Mouse (Mus musculus) layer of hippocampus, postnatal 25 days (tissue): Measurements from ENCODE around the gene Cstb. TPM values are rescaled to one million over a fixed set of nuclear protein-coding genes. Genes with fewer than 3 reads are reported as not detected.

Experiments
- DNase-seq, 2 experiments: peaks; one replicate each; pipeline ENCODE4 v3.0.0; 2022; ENCODE audit warnings: mixed read lengths in 2 of 2, low spot score in 1 of 2; ENCODE audit errors: extremely low spot score in 1 of 2
- microRNA-seq, 2 experiments: library from miRNA; unstranded; fragments of <30 nt; microRNA quantifications; one replicate each; pipeline ENCODE4 v1.2.0; 2021
- total RNA-seq, 2 experiments: library from RNA; stranded (reverse); gene quantifications; 2 replicates each; pipeline ENCODE4 v1.2.3; 2021

Gene Cstb
- total RNA-seq, 2 experiments from 2014 or later = 38.7 to 40.7 TPM

GRCm38 (mm10) chr10:78458348-78459111 is 33.1 kb downstream of the Cstb start:
- no peak for DNase-seq

- DNase-seq = no peak
These were observed 35.0 kb downstream of the Cstb start for GRCm38 (mm10) chr10:78460463-78460862.

GRCm38 (mm10) chr10:78461767-78462166 is 36.3 kb downstream of the Cstb start:
- DNase-seq = no peak

GRCm38 (mm10) chr10:78462945-78463768 is 37.7 kb downstream of the Cstb start:
- DNase-seq = no peak

- DNase-seq = no peak
These were observed 38.3 kb downstream of the Cstb start for GRCm38 (mm10) chr10:78463769-78464167.

GRCm38 (mm10) chr10:78464201-78464791 is 38.8 kb downstream of the Cstb start:
- no peak for DNase-seq

- DNase-seq = peak; percentile 79 to 85
These were observed 39.3 kb downstream of the Cstb start, which contains the start of gene Pdxk for GRCm38 (mm10) chr10:78464792-78465207. Gene Pdxk (minus strand): TSS chr10:78464975.

GRCm38 (mm10) chr10:78465472-78465871 is 40.0 kb downstream of the Cstb start:
- DNase-seq = no peak

GRCm38 (mm10) chr10:78466647-78467046 is 41.2 kb downstream of the Cstb start:
- no peak for DNase-seq

- no peak for DNase-seq
These were observed 42.4 kb downstream of the Cstb start for GRCm38 (mm10) chr10:78467761-78468310.

GRCm38 (mm10) chr10:78470582-78471313 is 45.3 kb downstream of the Cstb start:
- no peak for DNase-seq

GRCm38 (mm10) chr10:78472046-78472445 is 46.6 kb downstream of the Cstb start:
- DNase-seq = no peak

- DNase-seq = no peak
These were observed 48.0 kb downstream of the Cstb start for GRCm38 (mm10) chr10:78473434-78473833.

GRCm38 (mm10) chr10:78474759-78475158 is 49.3 kb downstream of the Cstb start:
- no peak for DNase-seq

- no peak for DNase-seq
These were observed 51.4 kb downstream of the Cstb start for GRCm38 (mm10) chr10:78476821-78477220.

Small RNAs within 50 kb of the gene (microRNA-seq; reads per million reads assigned to microRNA genes)
- gene Mir6410 (0 to 0.18 reads per million in 2 experiments), gene Mir6907 (2.8 to 4.2 reads per million in 2 experiments), gene Mir6908 (0 to 0.18 reads per million in 2 experiments)

Other genes starting within 250 kb of the Cstb start
- 10 to 100 TPM; 19.3 to 19.8 TPM for gene Pwp2, start 240.5 kb upstream of the Cstb start, total RNA-seq
- 10 to 100 TPM; 79.5 to 80.8 TPM for gene Trappc10, start 181.0 kb upstream of the Cstb start, total RNA-seq
- gene Agpat3, start 73.2 kb upstream of the Cstb start, total RNA-seq = 100 to 1,000 TPM; 233 TPM
- gene Rrp1, start 12.6 kb upstream of the Cstb start, total RNA-seq = 100 to 1,000 TPM; 332 to 335 TPM
- 10 to 100 TPM; 88.2 to 97.2 TPM for gene Pdxk, start 39.3 kb downstream of the Cstb start, total RNA-seq
- not detected for gene Olfr1358, start 91.8 kb downstream of the Cstb start, total RNA-seq
- gene Ilvbl, start 148.7 kb downstream of the Cstb start, total RNA-seq = 10 to 100 TPM; 22.7 to 28.5 TPM
- 1 to 10 TPM; 5.9 to 6.3 TPM for gene Syde1, start 166.3 kb downstream of the Cstb start, total RNA-seq
- gene Olfr1357, start 192.4 kb downstream of the Cstb start, total RNA-seq = not detected